Mouse (Mus musculus) bone marrow, adult 2 months (tissue): ENCODE measurements around the gene Med23.

Experiments
- CTCF ChIP-seq: fragments of 200-500 bp; IDR thresholded peaks from 2 replicates; pipeline ENCODE4 v1.5.1; 2011; ENCODE audit warnings: low read length, control low read depth; ENCODE audit not compliant: control insufficient read depth, insufficient read depth
- POLR2A ChIP-seq: fragments of 200-500 bp; IDR thresholded peaks from 2 replicates; pipeline ENCODE4 v1.6.1; 2011; ENCODE audit warnings: low read depth, mild to moderate bottlenecking, control low read depth, low read length, borderline replicate concordance; ENCODE audit not compliant: control insufficient read depth

DNA sequence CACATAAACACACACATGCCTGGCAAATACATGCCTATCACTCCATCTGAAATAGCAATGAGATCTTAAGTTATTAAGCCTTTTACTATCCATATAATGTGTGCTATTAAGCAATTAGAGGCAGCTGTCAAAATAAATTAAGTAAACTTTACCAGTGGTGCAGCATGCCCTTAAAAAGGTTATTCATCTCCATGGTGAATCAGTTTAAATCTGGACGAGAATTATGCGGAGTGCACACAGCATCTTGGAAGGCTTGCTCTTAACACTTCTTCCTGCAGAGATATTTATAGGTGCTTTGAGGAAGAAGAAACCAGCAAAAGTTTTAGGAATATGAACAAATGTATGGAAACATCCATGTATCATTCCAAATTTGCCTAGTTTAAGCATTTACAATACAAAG is 92.1 kb downstream of the Med23 start:
- no peak for TF ChIP-seq POLR2A
- TF ChIP-seq CTCF, result no peak
